Mouse (Mus musculus) left cerebral cortex, adult 6 months (tissue): ENCODE results near the gene Pp2d1. TPM values are rescaled to one million over a fixed set of nuclear protein-coding genes. Genes with fewer than 3 reads are reported as not detected.

Experiments
- long read RNA-seq, 2 experiments: library from polyadenylated mRNA; unstranded; transcript quantifications; one replicate each; pipeline ENCODE4 v2.0.0; 2019 to 2020
- polyA plus RNA-seq: library from polyadenylated mRNA; unstranded; fragments of <200 nt; fragmentation: Nextera tagmentation; gene quantifications from 2 replicates; pipeline ENCODE4 v1.2.3, GENCODE M21; 2021

Pp2d1 gene
- 0.12 and 0.14 TPM in 2 replicates for polyA plus RNA-seq
- long read RNA-seq, experiment 1: 0 reads
- long read RNA-seq, experiment 2: 0 reads

GRCm38 (mm10) chr17:53539351-53539750 is at the start of gene Pp2d1:
Gene Pp2d1, minus strand, starts transcription at chr17:53539451.

GRCm38 (mm10) chr17:53566161-53566918 is 27.1 kb upstream of the Pp2d1 start, which contains the start of gene Kat2b:
Gene Kat2b, plus strand, starts transcription at chr17:53566861.

GRCm38 (mm10) chr17:53478858-53479603 is 60.2 kb downstream of the Pp2d1 start, which contains the start of gene Rab5a:
Gene Rab5a, plus strand, starts transcription at chr17:53479234.

GRCm38 (mm10) chr17:53462603-53463495 is 76.4 kb downstream of the Pp2d1 start, which contains the start of gene Efhb:
Gene Efhb, minus strand, starts transcription at chr17:53463321.

Other genes starting within 250 kb of the Pp2d1 start
- gene Efhb, start 76.1 kb downstream of the Pp2d1 start, polyA plus RNA-seq: 0.06 and 0.10 TPM in 2 replicates
- 41.7 and 132 TPM in 2 replicates for gene Rab5a, start 60.2 kb downstream of the Pp2d1 start, polyA plus RNA-seq
- 1.9 and 3.3 TPM in 2 replicates for gene Kat2b, start 27.4 kb upstream of the Pp2d1 start, polyA plus RNA-seq
- gene Sgo1, start 149.9 kb upstream of the Pp2d1 start, polyA plus RNA-seq: 0.16 and 0.18 TPM in 2 replicates